Mouse (Mus musculus) ES-Bruce4 (cell line): ENCODE results near the gene Shb. TPM values are rescaled to one million over a fixed set of nuclear protein-coding genes. Genes with fewer than 3 reads are reported as not detected.

Experiments used
- H3K27ac ChIP-seq: 2 replicates; pipeline ENCODE4 v1.5.1; 2012; ENCODE audit warnings: low read length, inconsistent platforms; ENCODE audit not compliant: insufficient read depth
- H3K27me3 ChIP-seq: 2 replicates; pipeline ENCODE4 v1.6.1; 2012; ENCODE audit warnings: mild to moderate bottlenecking, low read length, inconsistent platforms; ENCODE audit not compliant: control insufficient read depth, poor library complexity, insufficient read depth, severe bottlenecking
- H3K36me3 ChIP-seq: 2 replicates; pipeline ENCODE4 v1.6.1; 2012; ENCODE audit warnings: inconsistent platforms, mild to moderate bottlenecking, low read length, moderate library complexity; ENCODE audit not compliant: control insufficient read depth, poor library complexity, insufficient read depth, severe bottlenecking
- H3K4me1 ChIP-seq: one replicate; pipeline ENCODE4 v1.8.1; 2011; ENCODE audit warnings: low read length; ENCODE audit not compliant: control insufficient read depth, insufficient read depth
- H3K4me3 ChIP-seq: 2 replicates; pipeline ENCODE4 v1.5.1; 2011; ENCODE audit warnings: low read depth, mild to moderate bottlenecking, low read length
- H3K9ac ChIP-seq: 2 replicates; pipeline ENCODE4 v1.6.1; 2012; ENCODE audit warnings: low read depth, mild to moderate bottlenecking, inconsistent platforms; ENCODE audit not compliant: poor library complexity, severe bottlenecking
- H3K9me3 ChIP-seq: replicated peaks from 2 replicates; pipeline ENCODE4 v1.6.1; 2012; ENCODE audit warnings: mild to moderate bottlenecking, low read length, inconsistent platforms; ENCODE audit not compliant: control insufficient read depth, poor library complexity, insufficient read depth, severe bottlenecking
- CTCF ChIP-seq: IDR thresholded peaks from one replicate; pipeline ENCODE4 v1.8.1; 2011; ENCODE audit warnings: low read depth, low read length
- EP300 ChIP-seq: IDR thresholded peaks from 2 replicates; pipeline ENCODE4 v1.6.1; 2011; ENCODE audit warnings: low read depth, low read length; ENCODE audit not compliant: insufficient read depth
- POLR2A ChIP-seq: IDR thresholded peaks from one replicate; pipeline ENCODE4 v1.8.1; 2011; ENCODE audit warnings: low read length; ENCODE audit not compliant: insufficient read depth
- polyA plus RNA-seq: library from polyadenylated mRNA; stranded (reverse); fragments of >200 nt; gene quantifications from 2 replicates; pipeline ENCODE4 v1.2.4, GENCODE M21; 2011; ENCODE audit warnings: low read depth; ENCODE audit not compliant: missing spikeins, insufficient read depth, insufficient read length

Gene Shb
- polyA plus RNA-seq, 1 experiment = 27.4 TPM

GRCm38 (mm10) chr4:45525541-45525940 is 6.7 kb downstream of the Shb start:
- H3K4me3 ChIP-seq = no peak overlapping the region
- peaks cover 10% of the 10 kb centered on the region for H3K27me3 ChIP-seq
- H3K9ac ChIP-seq = no peak overlapping the region
- no peak overlapping the region for H3K27ac ChIP-seq
- peaks cover 6% of the 10 kb centered on the region for H3K4me1 ChIP-seq
- TF ChIP-seq EP300 = no peak
- no peak for TF ChIP-seq CTCF
- no peak for TF ChIP-seq POLR2A
- H3K36me3 ChIP-seq = no peaks in the 10 kb centered on the region; the same call in 1 of the 2 replicates
- no peaks in the 10 kb centered on the region for H3K9me3 ChIP-seq

- H3K27ac ChIP-seq = no peak overlapping the region
- H3K27me3 ChIP-seq = peaks cover 5% of the 10 kb centered on the region
- H3K9me3 ChIP-seq = no peaks in the 10 kb centered on the region
- H3K36me3 ChIP-seq = no peaks in the 10 kb centered on the region; the same call in 1 of the 2 replicates
- peaks cover 7% of the 10 kb centered on the region for H3K4me1 ChIP-seq
- no peak overlapping the region for H3K4me3 ChIP-seq
- TF ChIP-seq CTCF (no peak), POLR2A (no peak), EP300 (no peak)
- H3K9ac ChIP-seq = no peak overlapping the region
Observed at GRCm38 (mm10) chr4:45524602-45525001, 7.7 kb downstream of the Shb start.

- Histone ChIP-seq H3K36me3 (no peaks in the 10 kb centered on the region; the same call in 1 of the 2 replicates), H3K9ac (no peak overlapping the region), H3K4me1 (peaks cover 7% of the 10 kb centered on the region), H3K4me3 (no peak overlapping the region), H3K27me3 (no peaks in the 10 kb centered on the region), H3K9me3 (no peaks in the 10 kb centered on the region), H3K27ac (no peak overlapping the region)
- TF ChIP-seq CTCF (no peak), POLR2A (no peak), EP300 (no peak)
Observed at GRCm38 (mm10) chr4:45523360-45523759, 8.9 kb downstream of the Shb start.

- Histone ChIP-seq H3K27ac (no peak overlapping the region), H3K36me3 (no peaks in the 10 kb centered on the region; the same call in 1 of the 2 replicates), H3K4me1 (peaks cover 7% of the 10 kb centered on the region), H3K9me3 (no peaks in the 10 kb centered on the region), H3K9ac (no peak overlapping the region), H3K4me3 (no peak overlapping the region), H3K27me3 (no peaks in the 10 kb centered on the region)
- TF ChIP-seq EP300 = no peak
- no peak for TF ChIP-seq CTCF
- TF ChIP-seq POLR2A = no peak
Observed at GRCm38 (mm10) chr4:45522956-45523355, 9.3 kb downstream of the Shb start.

GRCm38 (mm10) chr4:45522583-45522900 is 9.7 kb downstream of the Shb start:
- peak overlapping the region; percentile 67; the same call in 1 of the 2 replicates for H3K27ac ChIP-seq
- peaks cover 7% of the 10 kb centered on the region for H3K4me1 ChIP-seq
- no peaks in the 10 kb centered on the region for H3K9me3 ChIP-seq
- H3K36me3 ChIP-seq = no peaks in the 10 kb centered on the region; the same call in 1 of the 2 replicates
- H3K9ac ChIP-seq = no peak overlapping the region
- TF ChIP-seq EP300 (no peak), POLR2A (no peak), CTCF (no peak)
- H3K4me3 ChIP-seq = no peak overlapping the region
- H3K27me3 ChIP-seq = no peaks in the 10 kb centered on the region

GRCm38 (mm10) chr4:45521705-45522582 is 10.3 kb downstream of the Shb start:
- no peaks in the 10 kb centered on the region for H3K9me3 ChIP-seq
- peak overlapping the region; percentile 67 for H3K27ac ChIP-seq
- peaks cover 7% of the 10 kb centered on the region for H3K4me1 ChIP-seq
- TF ChIP-seq EP300 (0 out of 2 replicates have a peak, but pooled peaks have one; percentile 50), CTCF (no peak), POLR2A (no peak)
- H3K36me3 ChIP-seq = no peaks in the 10 kb centered on the region; the same call in 1 of the 2 replicates
- no peak overlapping the region for H3K9ac ChIP-seq
- no peak overlapping the region for H3K4me3 ChIP-seq
- no peaks in the 10 kb centered on the region for H3K27me3 ChIP-seq
